Mouse (Mus musculus): ENCODE measurements at regions not wholly inside any gene's neighbourhood (a gene's known extent, or its start where the extent isn't known, plus 50 kb on each side); places are given as distances from the start of the nearest gene placed in this dataset.

DNA sequence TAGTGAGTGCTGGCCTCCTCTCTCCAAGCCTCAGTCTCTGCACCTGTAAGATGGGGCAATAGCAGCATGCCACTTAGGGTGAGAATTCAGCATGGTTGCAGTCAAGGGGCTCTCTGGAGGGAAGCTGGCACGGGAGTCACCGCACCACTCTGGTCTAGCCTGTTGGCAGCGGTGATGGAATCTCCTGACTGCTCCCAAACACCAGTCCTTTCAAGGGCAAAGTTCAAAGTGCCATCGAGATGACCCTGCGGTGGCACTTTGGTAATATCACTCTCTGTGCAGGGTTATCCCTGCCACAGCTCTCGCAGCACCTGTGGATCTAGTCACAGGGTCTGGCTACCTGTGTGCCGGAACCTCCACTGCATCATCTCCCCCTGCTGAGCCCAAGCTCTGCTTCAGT lies 54.3 kb upstream of the Slc45a1 start:
- intact Hi-C loops (cut with DNase I), result loop anchor here (5.0 kb wide), 1 partner anchor 146 kb away; the partner anchor contains the start of gene Errfi1
- DNase-seq (ENCODE audit: extremely low spot score in 1 of 2, low spot score in 2 of 2), result no peak

DNA sequence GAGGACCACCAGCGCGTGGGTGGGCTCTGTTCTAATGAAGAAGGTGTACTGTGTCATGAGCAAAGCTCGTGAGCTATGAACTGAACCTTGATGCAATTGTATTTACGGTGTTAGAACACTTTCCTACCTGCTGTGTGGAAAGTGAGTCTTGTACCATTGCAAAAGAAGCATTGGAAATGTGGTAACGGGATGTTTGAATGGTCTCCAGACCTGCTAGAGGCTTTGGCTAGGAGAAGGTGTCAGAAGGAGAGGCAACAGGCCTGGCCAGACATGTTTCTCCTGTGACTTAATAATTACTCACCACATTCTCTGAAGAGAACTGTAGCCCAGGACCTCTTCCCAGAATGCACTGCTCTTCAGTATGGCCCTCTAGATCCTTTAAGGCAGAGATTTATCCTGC lies 51.3 kb upstream of the Slc45a1 start:
- intact Hi-C loops (cut with DNase I), result no loop called here

More for the DNA sequence above, 51.3 kb upstream of the Slc45a1 start:
- DNase-seq (ENCODE audit: extremely low spot score in 1 of 2, low spot score in 2 of 2), result no peak
